Comparison of ENCODE assay signal across 38 mouse cellular contexts in genomic region chr8:74903054-74903842, GRCm38 (mm10). TPM values are rescaled to one million over a fixed set of nuclear protein-coding genes. Genes with fewer than 3 reads are reported as not detected.
A peak's percentile ranks its signal among the peaks of the same experiment; 100 is the strongest.
DNase-seq lines count a peak whose midpoint lies in the region; ATAC-seq lines count a peak whose summit lies in the region.
"Had no signal": no experiment of that assay in that cellular context is flagged by ENCODE, and none has a peak within 500 bp of the region (broad histone marks: within the 10 kb centered on the region; RNA-seq: fewer than 3 reads in every experiment).

No protein-coding gene starts in this region.

- H3K4me2 ChIP-seq in hindbrain, embryonic 16.5 days (ENCODE audit: low read length) = no peak overlapping the region
- H3K4me2 ChIP-seq in hindbrain, embryonic 14.5 days (replicated peaks) = no peak overlapping the region
- H3K4me2 ChIP-seq in neural tube, embryonic 13.5 days = no peak overlapping the region
- H3K4me2 ChIP-seq in intestine, embryonic 15.5 days (replicated peaks) = no peak overlapping the region
- H3K4me2 ChIP-seq: forebrain, embryonic 12.5 days; heart, embryonic 13.5 days; hindbrain, embryonic 15.5 days; kidney, embryonic 15.5 days; limb, embryonic 15.5 days; liver, embryonic 13.5 days had no signal

- ATAC-seq in hindbrain, embryonic 16.5 days = peak; percentile 54; the same call in 1 of the 2 replicates
- ATAC-seq in hindbrain, embryonic 14.5 days (ENCODE audit: low FRiP score) = no peak
- ATAC-seq in neural tube, embryonic 13.5 days (ENCODE audit: low read depth) = peak; percentile 47; the same call in 1 of the 2 replicates
- peak; percentile 65 for ATAC-seq in intestine, embryonic 15.5 days
- ATAC-seq: activated CD4-positive, CD25-positive, alpha-beta regulatory T cell, adult 4 months; CD4-positive, CD25-positive, alpha-beta regulatory T cell, adult 4 months; lung, postnatal 0 days had no signal

- intact Hi-C loops in heart, postnatal 14 days (cut with DNase I) = no loop called here

- H3K9me3 ChIP-seq in hindbrain, embryonic 16.5 days (ENCODE audit: control insufficient read depth, low read length) = no peaks in the 10 kb centered on the region
- no peaks in the 10 kb centered on the region for H3K9me3 ChIP-seq in hindbrain, embryonic 14.5 days (ENCODE audit: control insufficient read depth, low read length)
- H3K9me3 ChIP-seq in neural tube, embryonic 13.5 days = no peaks in the 10 kb centered on the region
- no peaks in the 10 kb centered on the region for H3K9me3 ChIP-seq in intestine, embryonic 15.5 days
- no peaks in the 10 kb centered on the region for H3K9me3 ChIP-seq in limb, embryonic 10.5 days (replicated peaks)
- H3K9me3 ChIP-seq: forebrain, embryonic 12.5 days; heart, embryonic 13.5 days; hindbrain, embryonic 15.5 days; kidney, embryonic 15.5 days; limb, embryonic 15.5 days; liver, embryonic 13.5 days; megakaryocyte, embryonic 14.5 days had no signal

- no peaks in the 10 kb centered on the region for H3K36me3 ChIP-seq in hindbrain, embryonic 16.5 days (ENCODE audit: control insufficient read depth, insufficient read depth, low read length)
- no peaks in the 10 kb centered on the region for H3K36me3 ChIP-seq in hindbrain, embryonic 14.5 days (replicated peaks; ENCODE audit: control insufficient read depth, insufficient read depth)
- H3K36me3 ChIP-seq in neural tube, embryonic 13.5 days = no peaks in the 10 kb centered on the region
- H3K36me3 ChIP-seq in intestine, embryonic 15.5 days = no peaks in the 10 kb centered on the region
- H3K36me3 ChIP-seq in limb, embryonic 10.5 days = no peaks in the 10 kb centered on the region
- H3K36me3 ChIP-seq: forebrain, embryonic 12.5 days; heart, embryonic 13.5 days; hindbrain, embryonic 15.5 days; kidney, embryonic 15.5 days; limb, embryonic 15.5 days; liver, embryonic 13.5 days had no signal

- no peak overlapping the region for H3K4me3 ChIP-seq in hindbrain, embryonic 16.5 days (ENCODE audit: low read length)
- H3K4me3 ChIP-seq in hindbrain, embryonic 14.5 days (replicated peaks; ENCODE audit: low read length) = no peak overlapping the region
- H3K4me3 ChIP-seq in neural tube, embryonic 13.5 days = no peak overlapping the region
- no peak overlapping the region for H3K4me3 ChIP-seq in intestine, embryonic 15.5 days (replicated peaks)
- H3K4me3 ChIP-seq in limb, embryonic 10.5 days = no peak overlapping the region
- H3K4me3 ChIP-seq: erythroblast, embryonic 14.5 days; forebrain, embryonic 12.5 days; heart, embryonic 13.5 days; hindbrain, embryonic 15.5 days; kidney, embryonic 15.5 days; limb, embryonic 15.5 days; liver, embryonic 13.5 days; megakaryocyte, embryonic 14.5 days had no signal

- no peaks in the 10 kb centered on the region for H3K4me1 ChIP-seq in hindbrain, embryonic 16.5 days (ENCODE audit: control insufficient read depth, insufficient read depth, low read depth, low read length)
- no peaks in the 10 kb centered on the region for H3K4me1 ChIP-seq in hindbrain, embryonic 14.5 days (replicated peaks; ENCODE audit: control insufficient read depth, insufficient read depth, low read length)
- H3K4me1 ChIP-seq in neural tube, embryonic 13.5 days (replicated peaks) = no peaks in the 10 kb centered on the region
- peaks cover 12% of the 10 kb centered on the region for H3K4me1 ChIP-seq in intestine, embryonic 15.5 days (replicated peaks)
- peaks cover 6% of the 10 kb centered on the region; the same call in 1 of the 2 replicates for H3K4me1 ChIP-seq in limb, embryonic 10.5 days
- H3K4me1 ChIP-seq: heart, embryonic 13.5 days; hindbrain, embryonic 15.5 days; kidney, embryonic 15.5 days; limb, embryonic 15.5 days; liver, embryonic 13.5 days; megakaryocyte, embryonic 14.5 days had no signal

- WGBS in hindbrain, embryonic 16.5 days = 59% methylated on average over 6 of the region's 6 CpGs
- 57% methylated on average over 6 of the region's 6 CpGs for WGBS in hindbrain, embryonic 14.5 days
- 61% methylated on average over 6 of the region's 6 CpGs for WGBS in neural tube, embryonic 13.5 days
- WGBS in intestine, embryonic 15.5 days = 34% methylated on average over 6 of the region's 6 CpGs
- 69% methylated on average over 6 of the region's 6 CpGs for WGBS in limb, embryonic 10.5 days

- H3K9ac ChIP-seq in hindbrain, embryonic 16.5 days (ENCODE audit: low read depth, low read length) = no peak overlapping the region
- H3K9ac ChIP-seq in hindbrain, embryonic 14.5 days = no peak overlapping the region
- no peak overlapping the region for H3K9ac ChIP-seq in neural tube, embryonic 13.5 days
- H3K9ac ChIP-seq in intestine, embryonic 15.5 days = no peak overlapping the region
- H3K9ac ChIP-seq: forebrain, embryonic 12.5 days; heart, embryonic 13.5 days; hindbrain, embryonic 15.5 days; kidney, embryonic 15.5 days; limb, embryonic 15.5 days; liver, embryonic 13.5 days had no signal

- no peak overlapping the region for H3K27ac ChIP-seq in hindbrain, embryonic 16.5 days (ENCODE audit: low read depth, low read length)
- no peak overlapping the region for H3K27ac ChIP-seq in hindbrain, embryonic 14.5 days
- H3K27ac ChIP-seq in neural tube, embryonic 13.5 days (replicated peaks) = 0 out of 2 replicates have a peak overlapping the region, but pooled peaks have one; percentile 7
- peak overlapping the region; percentile 19; the same call in 1 of the 2 replicates for H3K27ac ChIP-seq in intestine, embryonic 15.5 days
- H3K27ac ChIP-seq in limb, embryonic 10.5 days = no peak overlapping the region
- H3K27ac ChIP-seq: forebrain, embryonic 12.5 days; heart, embryonic 13.5 days; hindbrain, embryonic 15.5 days; kidney, embryonic 15.5 days; limb, embryonic 15.5 days; liver, embryonic 13.5 days had no signal

- no peaks in the 10 kb centered on the region for H3K27me3 ChIP-seq in hindbrain, embryonic 16.5 days (replicated peaks; ENCODE audit: control insufficient read depth, insufficient read depth, low read length)
- no peaks in the 10 kb centered on the region for H3K27me3 ChIP-seq in hindbrain, embryonic 14.5 days (ENCODE audit: control insufficient read depth, insufficient read depth, low read length)
- H3K27me3 ChIP-seq in neural tube, embryonic 13.5 days = no peaks in the 10 kb centered on the region
- H3K27me3 ChIP-seq in intestine, embryonic 15.5 days (replicated peaks) = no peaks in the 10 kb centered on the region
- H3K27me3 ChIP-seq in limb, embryonic 10.5 days (ENCODE audit: low read depth, poor library complexity, severe bottlenecking) = no peaks in the 10 kb centered on the region
- H3K27me3 ChIP-seq: forebrain, embryonic 12.5 days; heart, embryonic 13.5 days; hindbrain, embryonic 15.5 days; kidney, embryonic 15.5 days; limb, embryonic 15.5 days; liver, embryonic 13.5 days; megakaryocyte, embryonic 14.5 days had no signal

- no peak for DNase-seq in hindbrain, embryonic 14.5 days (ENCODE audit: low spot score)
- DNase-seq in neural tube, embryonic 10.5 days (ENCODE audit: extremely low spot score, low spot score) = no peak
- DNase-seq in limb, embryonic 10.5 days (ENCODE audit: low spot score) = no peak
- no peak for DNase-seq in heart, postnatal 14 days
- DNase-seq: adrenal gland, adult 2 months; adrenal gland, postnatal 36 days; cerebellum, adult 2 months; cerebellum, postnatal 14 days; gastrocnemius, postnatal 10 days; heart, postnatal 10 days; kidney, adult 11 months; kidney, postnatal 36 days; layer of hippocampus, postnatal 36 days; left cerebral cortex, postnatal 4 days; liver, embryonic 13.5 days; lung, adult 18-20 months; lung, postnatal 4 days; right cerebral cortex, postnatal 25 days; spleen, adult 18-20 months; thymus, postnatal 14 days had no signal

RNA-seq across cellular contexts. Expression of gene Isx, which starts 30.3 kb away (rescaled TPM):
- not detected in 2 replicates for polyA plus RNA-seq in hindbrain, embryonic 16.5 days (2015; fragmentation: Nextera tagmentation; extraction: Ambion mirVana)
- not detected in 2 replicates for polyA plus RNA-seq in hindbrain, embryonic 14.5 days (2014; fragmentation: Nextera tagmentation; extraction: Ambion mirVana)
- not detected in 2 replicates for polyA plus RNA-seq in neural tube, embryonic 13.5 days (2015; fragmentation: Nextera tagmentation; extraction: Ambion mirVana)
- 76.3 and 79.9 TPM in 2 replicates for polyA plus RNA-seq in intestine, embryonic 15.5 days (2015; fragmentation: Nextera tagmentation; extraction: Ambion mirVana)
- polyA plus RNA-seq in limb, embryonic 10.5 days (2016; fragmentation: Nextera tagmentation; extraction: Ambion mirVana) = not detected in 2 replicates
- total RNA-seq in heart, postnatal 14 days (2021) = under 1 TPM in 1 of 2 experiments, not detected in 1; 0.24 TPM
- total RNA-seq: adrenal gland, adult 2 months; adrenal gland, postnatal 36 days; gastrocnemius, postnatal 10 days; heart, adult 8-10 months; layer of hippocampus, postnatal 36 days; left cerebral cortex, postnatal 4 days; neutrophil, adult 5-6 weeks had no signal
- polyA plus RNA-seq: activated CD4-positive, CD25-positive, alpha-beta regulatory T cell, adult 4 months; adrenal gland, adult 2 months; CD4-positive, CD25-positive, alpha-beta regulatory T cell, adult 4 months; cerebellum, adult 2 months; cortical plate, adult 2 months; embryonic facial prominence, embryonic 14.5 days; erythroblast, embryonic 14.5 days; forebrain, embryonic 12.5 days; gonadal fat pad, adult 2 months; heart, embryonic 13.5 days; hindbrain, embryonic 15.5 days; kidney, embryonic 15.5 days; liver, embryonic 13.5 days; lung, postnatal 0 days had no signal

Comparison
In these comparisons a context has a peak if more than half of its experiments do, and no peak if none do; other contexts are left out.
1. H3K27ac ChIP-seq: peak in neural tube, embryonic 13.5 days (single experiment) and intestine, embryonic 15.5 days (single experiment); none in hindbrain, embryonic 16.5 days (single experiment), hindbrain, embryonic 14.5 days (single experiment) and limb, embryonic 10.5 days (single experiment).
2. RNA of gene Isx, which starts 30.3 kb away (polyA plus RNA-seq): 76.3 to 79.9 TPM in intestine, embryonic 15.5 days; not detected in hindbrain, embryonic 16.5 days, not detected in hindbrain, embryonic 14.5 days, not detected in neural tube, embryonic 13.5 days and not detected in limb, embryonic 10.5 days; every median in the first group is over 10 times any median in the second.